Mouse (Mus musculus): ENCODE results near the gene Mepce. TPM values are rescaled to one million over a fixed set of nuclear protein-coding genes. Genes with fewer than 3 reads are reported as not detected.

The Mepce gene
- polyA plus RNA-seq, 1 experiment: 45.6 TPM

- H3K4me1 ChIP-seq (ENCODE audit: control insufficient read depth, insufficient read depth, low read length): peaks cover 3% of the 10 kb centered on the region; the same call in 1 of the 2 replicates
- no peak overlapping the region for H3K27ac ChIP-seq (ENCODE audit: control insufficient read depth, insufficient read depth, low read depth, low read length, poor library complexity)
- 67% methylated on average over 7 of the region's 7 CpGs for WGBS
These were observed 10.1 kb downstream of the Mepce start for GRCm38 (mm10) chr5:137777267-137777845.

DNA sequence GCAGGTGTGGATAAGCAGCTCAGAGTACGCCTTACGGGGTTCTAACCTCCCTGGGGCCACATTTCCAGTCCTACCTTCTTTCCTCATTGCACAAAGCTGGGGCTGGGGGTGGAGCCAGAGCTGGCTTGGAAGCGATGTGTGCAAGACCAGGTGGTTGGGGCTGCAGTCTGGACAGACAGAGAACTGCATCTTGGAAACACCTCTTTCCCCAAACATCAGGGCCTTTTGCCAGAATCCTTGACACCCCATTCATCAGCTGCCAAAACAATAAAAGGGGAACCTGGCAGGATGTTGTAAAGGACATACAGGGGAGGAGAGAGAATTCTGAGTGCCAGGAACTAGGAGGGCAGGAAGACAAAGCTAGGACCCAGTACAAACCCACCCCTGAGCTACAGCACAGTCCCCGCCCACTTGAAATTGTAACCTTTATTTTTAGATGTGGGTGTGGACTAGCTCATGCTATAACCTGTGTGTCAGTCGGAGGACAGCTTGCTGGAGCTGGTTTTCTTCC is 11.0 kb downstream of the Mepce start:
- H3K4me3 ChIP-seq (replicated peaks; ENCODE audit: control insufficient read depth, low read depth, low read length): no peak overlapping the region
- TF ChIP-seq CTCF (IDR thresholded peaks at IDR 0.05; ENCODE audit: control insufficient read depth, insufficient read depth, low read length) (no peak), POLR2A (IDR thresholded peaks at IDR 0.05; ENCODE audit: borderline replicate concordance, control insufficient read depth, low read depth, low read length) (no peak)
- 4% methylated on average over 5 of the region's 5 CpGs for WGBS
- peaks cover 3% of the 10 kb centered on the region; the same call in 1 of the 2 replicates for H3K4me1 ChIP-seq (ENCODE audit: control insufficient read depth, insufficient read depth, low read length)
- H3K27ac ChIP-seq (ENCODE audit: control insufficient read depth, insufficient read depth, low read depth, low read length, poor library complexity): no peak overlapping the region

More at GRCm38 (mm10) chr5:137777267-137777845, 10.1 kb downstream of the Mepce start:
- TF ChIP-seq POLR2A (IDR thresholded peaks at IDR 0.05; ENCODE audit: borderline replicate concordance, control insufficient read depth, low read depth, low read length): no peak
- no peak for TF ChIP-seq CTCF (IDR thresholded peaks at IDR 0.05; ENCODE audit: control insufficient read depth, insufficient read depth, low read length)
- H3K4me3 ChIP-seq (replicated peaks; ENCODE audit: control insufficient read depth, low read depth, low read length): no peak overlapping the region

GRCm38 (mm10) chr5:137775587-137776290 is 11.7 kb downstream of the Mepce start:
- peaks cover 3% of the 10 kb centered on the region; the same call in 1 of the 2 replicates for H3K4me1 ChIP-seq (ENCODE audit: control insufficient read depth, insufficient read depth, low read length)
- no peak overlapping the region for H3K27ac ChIP-seq (ENCODE audit: control insufficient read depth, insufficient read depth, low read depth, low read length, poor library complexity)
- WGBS: 90% methylated on average over 2 of the region's 2 CpGs
- no peak for TF ChIP-seq POLR2A (IDR thresholded peaks at IDR 0.05; ENCODE audit: borderline replicate concordance, control insufficient read depth, low read depth, low read length)
- TF ChIP-seq CTCF (IDR thresholded peaks at IDR 0.05; ENCODE audit: control insufficient read depth, insufficient read depth, low read length): no peak
- no peak overlapping the region for H3K4me3 ChIP-seq (replicated peaks; ENCODE audit: control insufficient read depth, low read depth, low read length)

GRCm38 (mm10) chr5:137772755-137773154 is 14.7 kb downstream of the Mepce start:
- TF ChIP-seq POLR2A (IDR thresholded peaks at IDR 0.05; ENCODE audit: borderline replicate concordance, control insufficient read depth, low read depth, low read length) (no peak), CTCF (IDR thresholded peaks at IDR 0.05; ENCODE audit: control insufficient read depth, insufficient read depth, low read length) (no peak)
- Histone ChIP-seq H3K27ac (ENCODE audit: control insufficient read depth, insufficient read depth, low read depth, low read length, poor library complexity) (no peak overlapping the region), H3K4me3 (replicated peaks; ENCODE audit: control insufficient read depth, low read depth, low read length) (no peak overlapping the region), H3K4me1 (ENCODE audit: control insufficient read depth, insufficient read depth, low read length) (no peaks in the 10 kb centered on the region)

DNA sequence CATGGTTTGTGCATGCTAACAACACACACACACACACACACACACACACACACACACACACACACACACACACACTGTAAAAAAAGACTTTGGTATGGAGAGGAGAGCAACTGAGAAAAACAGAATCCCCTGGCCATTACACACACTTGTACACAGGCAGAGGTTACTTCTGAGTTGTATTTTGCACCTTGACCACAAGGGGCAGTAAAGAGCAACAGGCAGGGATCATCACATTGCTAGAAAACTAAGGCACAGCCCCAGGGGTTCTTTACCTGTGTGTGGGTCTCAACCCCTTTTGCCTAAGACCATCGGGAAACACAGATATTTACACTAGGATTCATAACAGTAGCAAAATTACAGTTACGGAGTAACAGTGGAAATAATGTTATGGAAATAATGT is 16.7 kb downstream of the Mepce start:
- Histone ChIP-seq H3K4me3 (replicated peaks; ENCODE audit: control insufficient read depth, low read depth, low read length) (no peak overlapping the region), H3K27ac (ENCODE audit: control insufficient read depth, insufficient read depth, low read depth, low read length, poor library complexity) (no peak overlapping the region), H3K4me1 (ENCODE audit: control insufficient read depth, insufficient read depth, low read length) (no peaks in the 10 kb centered on the region)
- 42% methylated on average over 2 of the region's 2 CpGs for WGBS
- TF ChIP-seq POLR2A (IDR thresholded peaks at IDR 0.05; ENCODE audit: borderline replicate concordance, control insufficient read depth, low read depth, low read length): no peak
- TF ChIP-seq CTCF (IDR thresholded peaks at IDR 0.05; ENCODE audit: control insufficient read depth, insufficient read depth, low read length): peak; percentile 48; the same call in 1 of the 2 replicates

DNA sequence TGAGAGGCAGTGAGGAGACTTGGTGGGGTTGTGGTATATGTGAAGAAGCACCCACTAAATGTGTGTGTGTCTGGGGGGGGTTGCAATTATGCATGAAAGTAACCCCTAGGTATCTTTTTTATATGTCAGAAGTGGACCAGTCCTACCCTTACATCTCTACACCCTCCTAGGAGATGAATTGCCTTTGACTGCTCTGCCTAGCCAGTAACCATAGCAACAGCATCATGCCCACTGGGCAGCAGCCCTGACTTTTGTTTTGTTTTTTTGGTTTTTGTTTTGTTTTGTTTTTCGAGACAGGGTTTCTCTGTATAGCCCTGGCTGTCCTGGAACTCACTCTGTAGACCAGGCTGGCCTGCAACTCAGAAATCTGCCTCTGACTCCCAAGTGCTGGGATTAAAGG is 19.0 kb downstream of the Mepce start:
- no peaks in the 10 kb centered on the region for H3K4me1 ChIP-seq (ENCODE audit: control insufficient read depth, insufficient read depth, low read length)
- no peak for TF ChIP-seq CTCF (IDR thresholded peaks at IDR 0.05; ENCODE audit: control insufficient read depth, insufficient read depth, low read length)
- no peak for TF ChIP-seq POLR2A (IDR thresholded peaks at IDR 0.05; ENCODE audit: borderline replicate concordance, control insufficient read depth, low read depth, low read length)
- H3K4me3 ChIP-seq (replicated peaks; ENCODE audit: control insufficient read depth, low read depth, low read length): no peak overlapping the region
- no peak overlapping the region for H3K27ac ChIP-seq (ENCODE audit: control insufficient read depth, insufficient read depth, low read depth, low read length, poor library complexity)
- 76% methylated on average over 1 of the region's 1 CpGs for WGBS

DNA sequence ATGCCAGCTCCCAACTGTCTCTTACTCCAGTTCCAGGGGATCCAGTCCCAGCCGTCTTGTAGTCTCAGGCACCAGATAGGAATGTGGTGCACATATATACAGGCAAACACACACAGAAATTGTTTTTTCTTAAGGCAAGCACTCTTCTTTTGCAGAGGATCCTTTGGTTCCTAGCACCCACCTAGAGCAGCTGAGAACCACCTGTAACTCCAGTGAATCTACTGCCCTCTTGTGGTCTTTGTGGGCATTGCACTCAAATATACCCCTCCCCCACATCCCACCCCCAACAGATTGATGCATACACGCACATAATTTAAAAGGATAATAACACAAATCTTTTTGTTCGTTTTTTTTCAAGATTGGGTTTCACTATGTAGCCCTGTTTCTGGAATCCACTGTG is 21.2 kb downstream of the Mepce start:
- Histone ChIP-seq H3K27ac (ENCODE audit: control insufficient read depth, insufficient read depth, low read depth, low read length, poor library complexity) (no peak overlapping the region), H3K4me1 (ENCODE audit: control insufficient read depth, insufficient read depth, low read length) (no peaks in the 10 kb centered on the region), H3K4me3 (replicated peaks; ENCODE audit: control insufficient read depth, low read depth, low read length) (no peak overlapping the region)
- WGBS: 67% methylated on average over 3 of the region's 3 CpGs
- no peak for TF ChIP-seq POLR2A (IDR thresholded peaks at IDR 0.05; ENCODE audit: borderline replicate concordance, control insufficient read depth, low read depth, low read length)
- TF ChIP-seq CTCF (IDR thresholded peaks at IDR 0.05; ENCODE audit: control insufficient read depth, insufficient read depth, low read length): peak; percentile 28; the same call in 1 of the 2 replicates

- 75% methylated on average over 9 of the region's 9 CpGs for WGBS
These were observed 22.7 kb downstream of the Mepce start for GRCm38 (mm10) chr5:137764609-137765340.

More at GRCm38 (mm10) chr5:137764609-137765340, 22.7 kb downstream of the Mepce start:
- no peak overlapping the region for H3K4me3 ChIP-seq (replicated peaks; ENCODE audit: control insufficient read depth, low read depth, low read length)
- no peak for TF ChIP-seq POLR2A (IDR thresholded peaks at IDR 0.05; ENCODE audit: borderline replicate concordance, control insufficient read depth, low read depth, low read length)
- H3K4me1 ChIP-seq (ENCODE audit: control insufficient read depth, insufficient read depth, low read length): no peaks in the 10 kb centered on the region
- no peak overlapping the region for H3K27ac ChIP-seq (ENCODE audit: control insufficient read depth, insufficient read depth, low read depth, low read length, poor library complexity)

All from bone marrow, adult 2 months (tissue).